Mouse (Mus musculus) CD8-positive naive resting alpha-beta T cell, adult 2 months (primary cell): ENCODE data around the gene Meis2.

Experiments used
- DNase-seq, 2 experiments: peaks; one replicate each; pipeline ENCODE4 v3.0.0; 2022; ENCODE audit warnings: low read depth in 2 of 2, low spot score in 2 of 2

The Meis2 gene

GRCm38 (mm10) chr2:116051906-116052614 is 13.6 kb downstream of the Meis2 start:
- no peak for DNase-seq

DNA sequence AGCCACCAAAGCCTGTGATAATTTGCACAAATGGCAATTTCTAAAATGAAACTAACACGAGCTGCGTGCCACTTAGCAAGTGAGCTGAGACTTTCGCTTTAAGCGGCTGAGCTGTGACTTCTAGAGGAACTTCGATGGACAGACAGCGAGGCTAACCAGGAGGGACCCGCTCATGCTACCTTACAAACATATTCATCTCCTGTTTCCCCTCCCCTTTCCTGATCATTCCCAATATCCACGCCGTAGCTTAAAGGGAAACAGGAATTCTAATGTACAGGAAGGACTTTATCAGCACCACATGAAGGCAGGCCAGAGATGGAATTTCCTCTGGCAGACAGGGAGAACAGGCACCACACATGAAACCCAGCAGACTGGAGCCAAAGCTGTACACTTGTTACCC is 15.9 kb downstream of the Meis2 start:
- DNase-seq, result no peak

GRCm38 (mm10) chr2:116047365-116047764 is 18.3 kb downstream of the Meis2 start:
- no peak for DNase-seq

DNA sequence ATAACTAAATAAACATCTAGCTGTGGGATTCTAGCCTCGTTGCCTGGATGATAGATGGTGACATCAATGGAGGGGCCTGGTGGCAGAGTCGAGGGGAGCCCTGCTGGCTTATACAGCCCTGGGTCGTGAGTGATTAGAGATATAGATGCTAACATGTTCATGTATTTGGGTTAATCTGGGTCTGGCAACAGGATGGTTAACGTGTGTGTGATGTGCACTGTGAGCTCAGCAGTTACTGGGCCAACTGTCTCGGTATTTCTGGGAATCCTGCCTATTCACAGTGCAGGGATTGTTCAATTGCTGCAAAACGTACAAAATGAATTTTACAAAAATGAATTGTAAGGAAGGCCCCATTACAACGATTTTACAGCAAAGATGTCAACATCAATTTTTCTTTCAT is 20.6 kb downstream of the Meis2 start:
- DNase-seq, result no peak

GRCm38 (mm10) chr2:116042934-116043698 is 22.5 kb downstream of the Meis2 start:
- no peak for DNase-seq

DNA sequence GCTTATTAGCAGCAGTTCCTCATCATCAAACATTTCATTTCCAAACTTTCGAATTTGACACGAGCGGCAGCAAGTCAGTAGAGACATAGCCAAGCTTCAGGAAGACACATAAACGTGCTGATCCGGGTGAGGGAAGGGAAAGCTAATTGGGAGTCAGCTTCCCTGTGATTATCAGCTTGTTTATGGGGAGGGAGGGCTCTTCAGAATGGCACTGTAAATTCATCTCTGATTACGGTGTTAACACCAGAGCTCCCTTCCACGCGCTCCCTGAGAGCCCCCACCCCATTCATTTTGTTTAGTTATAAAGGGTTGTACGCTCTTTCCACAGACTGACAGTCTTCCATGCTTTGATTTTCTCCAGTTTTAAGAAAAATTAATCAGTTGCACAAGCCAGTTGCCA is 23.2 kb downstream of the Meis2 start:
- DNase-seq, result no peak

GRCm38 (mm10) chr2:116041683-116042262 is 23.9 kb downstream of the Meis2 start:
- no peak for DNase-seq

GRCm38 (mm10) chr2:116035345-116035744 is 30.3 kb downstream of the Meis2 start:
- no peak for DNase-seq

- no peak for DNase-seq
Observed at GRCm38 (mm10) chr2:116028127-116028526, 37.5 kb downstream of the Meis2 start.

DNA sequence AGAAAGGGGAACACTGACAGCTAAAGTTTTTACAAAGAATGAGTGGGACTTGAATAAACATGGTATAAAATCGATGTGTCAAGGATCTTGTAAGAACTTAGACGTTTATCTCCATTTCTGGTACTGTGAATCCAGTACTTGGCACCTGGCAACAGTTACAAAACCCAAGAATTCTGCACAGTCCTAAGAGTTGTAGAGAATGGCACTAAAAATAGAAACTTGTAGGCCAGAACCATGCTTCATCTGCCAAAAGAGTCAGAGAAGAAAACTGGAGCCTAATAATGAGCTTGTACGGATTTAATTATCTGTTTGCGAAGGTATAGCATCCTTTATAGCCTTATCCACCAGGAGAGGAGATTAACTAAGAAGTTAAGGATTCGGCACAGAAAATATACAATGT is 42.8 kb downstream of the Meis2 start:
- DNase-seq, result no peak

DNA sequence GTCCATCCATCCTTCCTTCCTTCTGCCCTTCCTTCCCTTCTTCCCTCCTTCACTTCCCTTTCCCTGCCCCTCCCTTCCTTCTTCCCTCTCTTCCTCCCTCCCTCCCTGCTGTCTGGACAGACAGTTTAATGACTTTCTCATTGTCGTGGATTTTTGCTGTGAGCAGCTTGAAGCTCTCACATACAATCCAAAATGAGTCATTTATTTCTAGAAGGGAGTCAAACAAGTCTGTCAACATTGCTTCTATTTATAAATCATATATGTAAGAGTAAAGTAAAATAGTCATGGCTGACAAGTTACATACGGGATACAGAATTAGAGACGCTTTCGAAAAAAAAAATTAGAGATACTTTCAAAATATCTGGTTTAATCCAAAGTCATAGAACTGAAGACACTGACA is 43.7 kb downstream of the Meis2 start:
- no peak for DNase-seq

DNA sequence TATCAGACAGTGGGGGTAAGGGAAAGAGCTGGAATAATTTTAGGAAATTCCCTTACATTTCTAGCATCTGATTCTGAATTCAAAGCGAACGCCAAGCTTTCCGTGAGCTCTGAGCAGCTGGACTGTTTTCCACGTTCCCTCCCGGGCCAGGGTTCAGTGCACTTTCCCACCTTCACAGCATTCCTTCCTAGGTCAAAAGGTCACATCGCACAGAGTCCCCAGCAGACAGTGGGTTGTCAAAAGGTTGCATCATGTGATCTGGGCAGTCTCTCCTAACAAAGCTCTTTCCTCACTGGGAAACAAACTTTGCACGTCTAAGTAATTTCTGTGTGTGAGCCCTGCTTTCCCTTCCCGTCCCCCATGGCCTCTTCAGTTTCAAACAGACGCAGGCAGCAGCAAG is 44.6 kb downstream of the Meis2 start:
- DNase-seq, result no peak

DNA sequence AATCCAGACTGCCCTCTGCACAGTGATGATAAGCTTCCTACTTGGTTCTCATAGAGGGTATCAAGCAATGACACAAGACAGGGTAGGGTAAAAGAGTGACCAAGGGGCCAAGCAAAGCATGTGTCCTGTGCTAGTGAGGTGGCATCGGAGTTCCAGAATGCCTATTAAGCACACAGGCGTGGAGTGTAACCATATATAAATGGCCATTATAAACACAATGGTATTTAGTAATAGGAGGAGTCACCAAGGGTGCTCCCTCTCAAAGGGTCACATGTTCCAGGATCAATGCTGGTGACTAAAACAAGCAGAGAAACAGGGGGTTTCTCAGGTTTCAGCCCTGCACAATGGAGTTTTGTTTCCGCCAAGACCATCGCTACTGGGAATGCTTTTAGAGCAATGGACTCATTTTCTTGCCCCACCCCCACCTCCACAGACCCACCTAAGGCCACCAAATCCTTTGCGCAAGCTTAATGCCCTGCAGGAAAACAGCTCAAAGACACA is 45.1 kb downstream of the Meis2 start:
- DNase-seq, result no peak

DNA sequence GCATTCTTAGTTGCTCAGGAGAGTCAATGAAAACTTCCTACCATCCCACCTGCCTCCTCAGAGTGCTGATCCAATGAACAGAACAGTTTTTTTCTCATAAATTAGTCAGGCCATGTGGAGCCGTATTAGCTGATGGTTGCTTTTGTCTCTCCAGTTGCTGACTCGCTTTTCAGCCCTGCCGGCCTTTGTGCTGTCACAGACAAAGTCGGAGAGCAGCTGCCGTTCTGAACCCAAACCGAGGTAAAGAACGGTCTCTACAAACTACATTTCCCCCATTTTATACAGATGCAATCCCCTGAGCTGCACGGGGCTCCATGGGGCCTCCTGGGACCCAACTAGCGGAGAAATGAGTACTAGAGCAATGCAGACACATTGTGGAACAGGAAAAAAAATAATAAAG is 45.7 kb downstream of the Meis2 start:
- DNase-seq, result no peak

- DNase-seq, result no peak
Observed at GRCm38 (mm10) chr2:116019466-116019794, 46.2 kb downstream of the Meis2 start.

DNA sequence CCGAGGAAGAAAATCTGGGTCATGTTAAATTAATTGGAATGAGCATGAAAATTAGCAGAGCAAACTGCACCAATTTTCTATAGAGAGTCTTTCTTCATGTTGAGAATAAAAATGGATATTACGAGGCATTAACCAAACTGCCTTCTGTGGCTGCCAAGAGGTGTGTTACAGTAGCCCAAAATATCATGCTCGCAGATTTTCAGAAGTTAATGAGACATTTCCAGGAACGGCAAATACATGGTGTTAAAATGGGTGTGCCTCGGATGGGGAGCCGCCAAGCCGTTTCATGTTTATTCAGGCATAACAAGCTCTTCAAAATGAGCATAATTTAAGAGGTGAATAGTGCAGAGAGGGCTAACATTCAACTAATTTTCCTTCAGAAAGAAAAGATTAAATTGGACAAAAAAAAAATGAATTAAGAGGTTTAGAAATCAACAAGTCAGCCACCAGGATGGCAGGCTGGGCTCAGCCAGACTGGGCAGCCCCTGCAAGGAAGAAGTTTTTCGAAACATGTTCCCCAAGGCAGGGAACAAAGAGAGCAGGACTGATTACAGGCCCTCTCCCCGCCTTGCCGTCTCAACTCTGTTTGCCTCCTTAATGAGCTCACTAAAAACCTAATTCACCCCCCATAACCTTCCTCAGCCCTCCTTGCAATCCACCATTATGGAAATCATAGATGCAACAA is 46.7 kb downstream of the Meis2 start:
- DNase-seq, result no peak

GRCm38 (mm10) chr2:116015520-116015919 is 50.1 kb downstream of the Meis2 start:
- DNase-seq, result no peak

DNA sequence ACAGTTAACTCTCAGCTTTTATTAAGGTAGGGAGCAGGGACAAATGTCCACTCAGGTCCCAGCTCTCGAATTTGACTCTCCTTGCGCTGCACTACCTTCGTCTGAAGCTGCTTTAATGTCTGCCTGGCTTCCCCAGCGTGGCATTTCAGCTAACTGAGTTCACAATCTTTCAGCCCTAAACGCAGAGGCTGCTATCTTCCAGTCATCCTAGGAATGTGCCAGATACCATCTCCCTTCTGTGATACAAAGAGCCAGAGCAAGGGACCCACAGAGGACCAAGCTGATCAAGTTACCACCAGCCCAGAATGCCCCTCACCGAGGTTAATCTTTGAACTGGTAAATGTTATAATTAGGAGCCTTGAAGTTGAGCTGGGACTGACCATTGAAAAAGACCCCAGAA is 55.2 kb downstream of the Meis2 start:
- no peak for DNase-seq

DNA sequence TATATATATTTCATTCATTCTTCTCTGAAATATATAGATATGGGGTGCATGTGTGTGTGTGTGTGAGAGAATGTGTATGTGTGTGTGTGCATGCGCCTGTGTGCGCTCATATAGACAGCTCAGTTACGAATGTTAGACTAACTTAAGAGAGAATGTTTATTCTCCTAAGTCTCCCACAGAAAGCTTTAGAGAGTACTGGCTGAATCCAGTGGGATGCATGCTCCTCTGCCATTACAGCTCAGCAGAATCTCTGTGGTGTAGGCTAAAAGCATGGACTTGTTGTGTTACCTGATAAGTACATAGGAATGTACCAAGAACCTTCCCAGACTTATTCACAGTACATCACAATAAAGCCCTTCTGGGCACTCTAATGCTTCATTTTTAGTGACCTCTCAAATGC is 55.6 kb downstream of the Meis2 start:
- DNase-seq, result no peak

DNA sequence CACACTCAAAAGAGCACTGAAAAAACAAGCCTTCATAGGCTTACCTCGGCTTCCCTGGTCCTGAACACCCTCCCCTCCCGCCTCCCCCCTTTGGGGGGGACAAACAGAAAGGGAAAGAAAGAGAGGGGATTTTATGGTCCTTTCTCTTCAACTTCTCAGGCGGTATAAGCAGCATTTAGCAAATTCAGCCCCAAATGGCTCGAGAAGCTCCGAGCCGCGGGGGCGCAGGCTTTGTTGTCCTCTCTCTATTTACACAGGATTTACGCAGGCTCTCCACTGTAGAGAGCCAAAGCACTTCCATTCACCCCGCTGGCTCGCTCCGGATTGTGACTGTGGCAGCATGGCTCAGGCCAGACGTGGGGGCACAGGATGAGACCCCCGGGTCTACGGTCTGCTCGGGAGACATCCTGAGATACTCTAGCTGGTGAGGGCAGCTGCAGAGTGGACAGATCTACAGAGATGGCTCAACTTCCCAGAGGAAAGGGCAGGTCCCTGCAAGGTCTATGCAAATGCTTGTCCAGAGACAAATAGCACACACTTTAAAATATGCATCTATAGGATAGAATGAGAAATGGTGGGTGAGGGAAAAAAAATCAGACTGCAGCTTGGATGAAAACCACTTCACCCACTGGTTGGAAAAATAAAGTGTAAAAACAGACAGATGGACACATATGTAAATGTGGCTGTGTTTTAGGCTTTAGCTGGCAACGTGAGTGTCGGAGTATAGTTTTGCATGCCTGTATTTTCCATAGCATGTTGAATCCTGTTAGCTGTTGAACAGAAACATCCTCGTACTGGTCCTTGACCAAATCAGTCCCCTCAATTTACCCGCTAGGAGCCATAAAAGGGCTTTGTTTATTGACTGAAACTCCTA is 56.3 kb downstream of the Meis2 start:
- no peak for DNase-seq

GRCm38 (mm10) chr2:116002354-116002753 is 63.3 kb downstream of the Meis2 start:
- no peak for DNase-seq
